Mouse (Mus musculus): ENCODE measurements around the gene Mtnr1b. TPM values are rescaled to one million over a fixed set of nuclear protein-coding genes. Genes with fewer than 3 reads are reported as not detected.
"Not testable (repeated sequence)": the region's sequence is repeated elsewhere in the genome, so short reads cannot be mapped to it uniquely, and the experiment has no call there.

Mtnr1b gene
- polyA plus RNA-seq, 1 experiment from 2014 or later, result not detected

DNA sequence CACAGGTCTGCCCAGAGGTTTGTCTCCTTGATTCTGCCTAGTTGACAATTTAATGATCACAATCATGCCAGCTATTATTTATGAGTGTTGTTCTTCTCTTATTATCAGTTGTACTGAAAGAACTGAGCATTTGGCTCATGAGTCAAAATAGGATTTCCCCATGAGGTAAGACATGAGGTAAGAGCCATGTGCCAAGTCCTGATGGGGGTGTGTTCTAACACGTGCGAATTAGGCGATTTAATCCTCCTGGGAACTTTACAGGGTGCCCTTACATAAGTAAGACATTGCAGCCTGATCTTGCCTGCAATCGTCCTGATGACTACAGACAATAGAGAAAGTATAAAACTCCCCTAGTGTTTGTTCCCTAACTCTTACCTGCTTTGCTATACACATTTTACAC is 4.9 kb downstream of the Mtnr1b start:
- WGBS, result 74% methylated on average over 4 of the region's 4 CpGs
- Histone ChIP-seq H3K27ac (no peak overlapping the region), H3K4me1 (replicated peaks) (peaks cover 10% of the 10 kb centered on the region; the same call in 1 of the 2 replicates), H3K4me3 (no peak overlapping the region), H3K9ac (no peak overlapping the region), H3K27me3 (peaks cover 5% of the 10 kb centered on the region; the same call in 1 of the 2 replicates), H3K4me2 (no peak overlapping the region), H3K36me3 (no peaks in the 10 kb centered on the region), H3K9me3 (no peaks in the 10 kb centered on the region)
- ATAC-seq (ENCODE audit: low FRiP score), result no peak

DNA sequence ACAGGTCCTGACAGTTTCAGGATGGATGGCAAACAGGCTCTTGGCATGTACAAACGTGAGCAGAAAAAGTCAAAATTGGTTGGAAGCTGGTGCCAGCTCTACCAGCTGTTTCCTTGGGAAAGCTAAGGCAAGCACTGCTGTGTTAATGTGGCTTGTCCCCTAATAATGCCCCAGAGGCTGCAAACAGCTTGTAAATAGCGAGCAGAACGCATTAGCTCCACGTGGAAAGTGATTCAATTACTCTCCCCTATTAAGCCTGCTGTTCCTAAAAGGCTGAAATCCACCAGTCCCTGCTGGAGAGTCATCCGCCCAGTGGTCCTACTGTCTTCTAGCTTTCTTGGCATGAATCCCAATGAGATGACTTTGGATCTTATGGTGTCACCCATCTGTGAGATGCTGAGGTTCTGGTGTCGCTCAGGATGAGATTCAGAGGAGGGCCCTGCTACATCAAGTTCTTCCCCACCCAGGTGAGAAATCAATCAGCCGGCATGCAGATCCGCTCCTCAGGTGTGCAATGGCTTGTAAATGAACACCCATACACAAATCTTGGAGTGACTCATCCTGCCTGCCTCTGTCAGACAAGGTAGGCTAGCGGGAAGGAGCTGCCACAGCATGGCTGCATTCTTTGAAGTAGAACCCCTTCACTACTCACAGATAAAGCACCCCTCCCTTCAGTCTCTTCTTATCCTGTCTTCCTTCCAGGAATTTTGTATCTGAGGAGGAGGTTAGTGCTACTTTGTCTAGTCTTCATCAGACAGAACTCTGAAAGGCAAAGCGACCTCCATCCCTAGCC is 7.9 kb downstream of the Mtnr1b start:
- H3K4me3 ChIP-seq, result no peak overlapping the region
- no peaks in the 10 kb centered on the region for H3K9me3 ChIP-seq
- H3K4me1 ChIP-seq (replicated peaks), result peaks cover 7% of the 10 kb centered on the region; the same call in 1 of the 2 replicates
- ATAC-seq (ENCODE audit: low FRiP score), result peak; percentile 80
- no peak overlapping the region for H3K9ac ChIP-seq
- no peaks in the 10 kb centered on the region for H3K27me3 ChIP-seq
- WGBS, result 72% methylated on average over 10 of the region's 10 CpGs
- no peak overlapping the region for H3K4me2 ChIP-seq
- no peaks in the 10 kb centered on the region for H3K36me3 ChIP-seq
- no peak overlapping the region; the same call in 1 of the 2 replicates for H3K27ac ChIP-seq

DNA sequence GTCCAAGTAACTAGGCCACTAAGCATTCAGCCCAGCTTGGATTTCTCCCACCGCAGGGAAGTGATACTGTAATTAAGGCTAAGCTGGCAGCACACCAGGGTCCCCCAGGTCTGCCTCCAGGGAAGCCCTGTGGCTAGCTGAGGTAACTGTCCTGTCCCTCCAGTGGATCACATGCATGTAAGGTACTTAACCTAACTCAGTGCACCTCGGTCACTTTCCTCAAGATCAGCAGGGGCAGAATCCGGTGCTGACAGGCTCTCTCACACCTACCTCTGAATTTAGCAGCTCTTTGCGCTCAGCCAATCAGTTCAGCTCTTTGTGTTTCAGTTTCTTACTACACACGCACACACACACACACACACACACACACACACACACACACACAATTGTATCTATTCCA is 13.0 kb downstream of the Mtnr1b start:
- Histone ChIP-seq H3K4me2 (no peak overlapping the region), H3K4me3 (no peak overlapping the region), H3K27me3 (no peaks in the 10 kb centered on the region), H3K9ac (no peak overlapping the region), H3K4me1 (replicated peaks) (peaks cover 7% of the 10 kb centered on the region; the same call in 1 of the 2 replicates), H3K36me3 (no peaks in the 10 kb centered on the region), H3K9me3 (no peaks in the 10 kb centered on the region), H3K27ac (no peak overlapping the region)
- no peak for ATAC-seq (ENCODE audit: low FRiP score)
- WGBS, result 80% methylated on average over 5 of the region's 5 CpGs

DNA sequence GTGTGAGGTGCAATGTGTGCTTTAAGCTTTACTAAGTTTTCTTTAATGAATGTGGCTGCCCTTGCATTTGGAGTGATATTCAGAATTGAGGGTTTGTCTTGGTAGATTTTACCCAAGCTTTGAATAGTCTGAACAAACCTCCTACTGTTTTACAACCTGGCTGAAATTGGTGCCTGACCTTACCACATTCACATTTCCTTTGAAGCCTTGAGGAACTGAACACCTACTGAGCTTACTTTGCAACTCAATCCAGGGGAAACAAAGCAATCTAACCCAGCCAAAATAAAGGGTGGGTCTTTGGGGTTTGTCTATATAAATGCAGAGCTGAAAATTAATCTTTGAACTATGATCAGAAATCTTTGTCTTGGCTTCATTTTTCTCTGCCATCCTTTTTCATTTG is 23.6 kb downstream of the Mtnr1b start:
- Histone ChIP-seq H3K36me3 (no peaks in the 10 kb centered on the region), H3K9me3 (no peaks in the 10 kb centered on the region; the same call in 1 of the 2 replicates), H3K4me1 (replicated peaks) (no peaks in the 10 kb centered on the region), H3K4me3 (no peak overlapping the region), H3K27ac (no peak overlapping the region), H3K9ac (no peak overlapping the region), H3K27me3 (no peaks in the 10 kb centered on the region), H3K4me2 (no peak overlapping the region)
- ATAC-seq (ENCODE audit: low FRiP score), result no peak

DNA sequence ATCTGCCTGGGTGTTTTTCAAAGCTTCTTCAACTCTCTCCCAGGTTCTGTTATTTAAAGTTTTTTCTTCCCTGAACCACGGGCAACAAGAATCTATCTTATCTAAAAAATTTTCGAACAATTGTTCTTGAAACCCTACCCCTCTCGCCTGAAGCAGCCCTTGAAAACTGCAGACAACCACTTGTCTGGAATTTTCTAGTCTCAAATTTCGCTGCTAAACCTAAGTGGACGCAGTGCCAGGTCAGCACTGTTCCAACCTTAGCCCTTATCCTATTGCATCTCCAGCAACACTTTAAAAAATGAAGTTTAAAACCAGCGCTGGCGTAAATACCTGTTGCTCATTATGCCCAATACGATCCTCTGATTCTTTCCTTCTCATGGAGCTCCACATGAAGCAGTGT is 29.0 kb downstream of the Mtnr1b start:
- H3K4me2 ChIP-seq, result no peak overlapping the region
- H3K9ac ChIP-seq, result no peak overlapping the region
- no peaks in the 10 kb centered on the region for H3K36me3 ChIP-seq
- H3K27me3 ChIP-seq, result no peaks in the 10 kb centered on the region
- no peak overlapping the region for H3K27ac ChIP-seq
- no peak overlapping the region for H3K4me3 ChIP-seq
- no peaks in the 10 kb centered on the region for H3K9me3 ChIP-seq
- no peak for ATAC-seq (ENCODE audit: low FRiP score)
- no peaks in the 10 kb centered on the region for H3K4me1 ChIP-seq (replicated peaks)
- 90% methylated on average over 8 of the region's 8 CpGs for WGBS

DNA sequence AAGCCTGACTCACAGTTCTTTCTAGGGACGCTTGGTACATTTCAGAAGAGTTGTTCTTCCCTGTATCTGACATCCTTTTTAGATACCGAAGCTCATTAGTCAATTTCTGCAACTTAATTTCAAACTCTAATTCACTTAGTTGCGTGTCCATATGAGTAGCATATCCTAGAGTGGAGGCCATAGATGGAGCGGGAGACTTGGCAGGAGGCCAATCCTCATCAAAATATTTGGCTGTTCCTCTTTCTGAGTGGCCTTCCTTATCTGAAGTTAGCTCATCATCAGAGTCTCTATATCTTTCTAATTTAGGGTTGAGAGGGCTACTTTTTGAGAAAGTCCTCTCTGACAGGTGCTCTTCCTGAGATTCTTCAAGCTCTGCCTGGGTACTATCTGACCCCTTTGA is 29.4 kb downstream of the Mtnr1b start:
- not testable (repeated sequence) for H3K4me2 ChIP-seq; H3K9me3 ChIP-seq; H3K4me3 ChIP-seq; H3K27ac ChIP-seq; H3K27me3 ChIP-seq; H3K9ac ChIP-seq; ATAC-seq (ENCODE audit: low FRiP score); H3K36me3 ChIP-seq; H3K4me1 ChIP-seq (replicated peaks)
- WGBS, result 85% methylated on average over 4 of the region's 4 CpGs

DNA sequence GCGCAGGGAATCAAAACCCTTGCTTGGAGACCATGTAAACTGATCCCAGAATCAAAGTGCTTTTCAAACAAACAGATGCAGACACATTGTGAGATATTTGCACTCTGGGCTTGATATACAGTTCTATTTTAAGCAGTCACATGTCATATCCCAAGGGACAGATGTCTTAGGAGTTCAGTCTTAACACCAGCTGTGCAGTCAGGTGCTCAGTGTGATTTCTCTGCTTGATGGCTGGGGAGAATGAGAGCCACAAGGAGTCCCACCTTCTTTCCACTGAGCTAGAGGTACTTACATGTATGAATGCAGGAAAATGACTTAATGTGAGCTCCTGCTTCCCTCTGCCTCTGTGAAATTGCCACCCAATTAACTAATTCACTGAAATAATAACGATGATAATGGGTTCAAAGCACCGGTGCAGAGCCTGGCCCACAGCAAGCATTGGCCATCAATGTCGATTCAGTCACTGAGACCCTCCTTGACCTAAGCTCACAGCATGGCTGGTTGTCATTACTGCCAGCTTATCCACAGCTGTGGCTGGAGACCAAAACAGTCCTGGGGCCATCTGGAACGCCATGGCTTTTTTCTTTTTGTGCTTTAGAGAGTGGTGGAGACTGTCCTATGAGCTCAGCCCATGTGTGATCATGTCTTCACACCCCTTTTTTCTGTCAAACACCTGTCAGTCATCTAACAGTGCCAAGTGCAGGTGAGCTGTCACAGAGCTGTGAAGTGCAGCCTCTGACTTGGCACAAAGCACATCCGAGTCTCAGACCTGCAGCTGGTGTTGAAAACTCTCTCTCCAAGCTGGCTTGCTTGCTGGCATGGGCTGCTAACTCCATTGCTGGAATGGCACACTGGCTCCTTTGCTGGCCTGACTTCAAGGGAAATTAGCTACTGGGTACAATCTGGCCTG is 61.1 kb downstream of the Mtnr1b start:
- H3K36me3 ChIP-seq, result no peaks in the 10 kb centered on the region
- H3K27me3 ChIP-seq, result no peaks in the 10 kb centered on the region
- H3K4me2 ChIP-seq, result no peak overlapping the region
- H3K9me3 ChIP-seq, result no peaks in the 10 kb centered on the region
- ATAC-seq (ENCODE audit: low FRiP score), result peak; percentile 79
- WGBS, result 71% methylated on average over 6 of the region's 6 CpGs
- no peak overlapping the region for H3K27ac ChIP-seq
- no peak overlapping the region for H3K4me3 ChIP-seq
- peaks cover 6% of the 10 kb centered on the region; the same call in 1 of the 2 replicates for H3K4me1 ChIP-seq (replicated peaks)
- no peak overlapping the region for H3K9ac ChIP-seq

DNA sequence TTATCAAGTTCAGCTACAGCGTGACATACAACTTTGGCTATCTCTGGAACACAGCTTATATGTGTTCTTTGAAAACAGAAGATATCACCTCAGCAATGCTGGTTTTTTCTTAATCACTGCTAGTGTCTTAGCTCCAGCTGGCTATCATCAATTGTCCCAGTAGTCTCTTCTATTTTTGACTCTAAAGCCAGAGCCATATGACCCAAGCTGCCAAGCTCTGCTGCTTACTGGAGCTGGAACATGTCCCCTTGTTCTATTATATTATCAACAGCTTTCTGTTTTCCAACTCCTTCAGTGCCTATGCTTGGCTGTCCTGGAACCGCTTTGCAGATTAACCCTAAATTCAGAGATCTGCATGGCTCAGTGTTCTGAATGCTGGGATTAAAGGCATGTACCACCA is 70.1 kb downstream of the Mtnr1b start:
- H3K27me3 ChIP-seq, result no peaks in the 10 kb centered on the region
- H3K9me3 ChIP-seq, result no peaks in the 10 kb centered on the region
- no peak overlapping the region for H3K27ac ChIP-seq
- H3K4me1 ChIP-seq (replicated peaks), result no peaks in the 10 kb centered on the region
- WGBS, result 89% methylated on average over 2 of the region's 2 CpGs
- H3K36me3 ChIP-seq, result no peaks in the 10 kb centered on the region
- no peak for ATAC-seq (ENCODE audit: low FRiP score)
- H3K4me3 ChIP-seq, result no peak overlapping the region
- no peak overlapping the region for H3K4me2 ChIP-seq
- no peak overlapping the region for H3K9ac ChIP-seq

DNA sequence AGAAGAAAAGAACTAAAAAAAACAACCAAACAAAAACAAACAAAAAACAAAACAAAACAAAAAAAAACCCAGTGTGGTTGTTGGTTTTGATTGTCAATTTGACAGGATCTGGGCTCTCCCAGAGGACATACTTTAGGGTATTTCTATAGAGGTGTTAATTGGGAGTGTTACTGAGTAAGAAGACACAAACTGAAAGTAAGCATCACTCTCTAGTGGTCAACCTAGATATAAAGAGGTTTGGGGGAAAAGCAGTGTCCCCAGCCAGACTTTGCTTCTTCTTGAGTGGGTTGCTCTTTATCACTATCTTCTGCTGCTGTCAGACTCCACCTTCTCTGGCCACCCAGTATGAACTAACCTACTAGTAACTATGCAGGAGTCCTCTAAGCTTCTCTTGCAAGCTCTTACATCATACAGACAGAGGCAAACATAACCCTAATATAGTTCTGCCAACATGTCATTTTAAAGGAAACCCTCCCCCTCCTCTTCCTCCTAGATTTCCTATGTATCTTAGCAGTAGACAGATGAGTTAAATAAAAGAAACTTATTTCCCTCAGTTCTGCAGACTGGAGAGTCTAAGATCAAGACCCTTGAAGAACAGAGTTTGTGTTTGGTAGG is 71.8 kb downstream of the Mtnr1b start:
- Histone ChIP-seq H3K27me3 (no peaks in the 10 kb centered on the region), H3K36me3 (no peaks in the 10 kb centered on the region), H3K9ac (no peak overlapping the region), H3K9me3 (no peaks in the 10 kb centered on the region), H3K27ac (no peak overlapping the region), H3K4me1 (replicated peaks) (no peaks in the 10 kb centered on the region), H3K4me3 (no peak overlapping the region), H3K4me2 (no peak overlapping the region)
- no peak for ATAC-seq (ENCODE audit: low FRiP score)

DNA sequence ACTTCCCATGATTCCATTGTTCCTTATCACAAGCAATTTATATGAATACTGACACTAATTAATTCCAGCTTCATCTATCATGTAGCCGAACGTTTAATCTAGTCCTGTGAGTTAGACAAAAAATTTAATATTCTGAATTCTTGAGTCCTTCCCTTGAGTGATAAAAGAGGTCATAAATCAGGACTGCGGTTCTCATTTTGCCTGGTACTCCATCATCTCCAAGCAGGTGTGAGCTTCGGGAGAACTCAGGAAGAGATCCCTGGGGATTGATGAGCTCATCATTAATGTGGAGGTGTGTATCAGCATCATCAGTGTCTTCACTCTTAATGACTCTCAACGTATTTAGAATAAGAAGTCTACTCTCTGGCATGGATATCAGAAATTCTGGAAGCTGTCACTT is 74.0 kb downstream of the Mtnr1b start:
- Histone ChIP-seq H3K4me1 (replicated peaks) (no peaks in the 10 kb centered on the region), H3K4me3 (no peak overlapping the region), H3K9me3 (no peaks in the 10 kb centered on the region), H3K4me2 (no peak overlapping the region), H3K27ac (no peak overlapping the region), H3K9ac (no peak overlapping the region), H3K36me3 (no peaks in the 10 kb centered on the region), H3K27me3 (no peaks in the 10 kb centered on the region)
- no peak for ATAC-seq (ENCODE audit: low FRiP score)
- WGBS, result 62% methylated on average over 5 of the region's 5 CpGs

DNA sequence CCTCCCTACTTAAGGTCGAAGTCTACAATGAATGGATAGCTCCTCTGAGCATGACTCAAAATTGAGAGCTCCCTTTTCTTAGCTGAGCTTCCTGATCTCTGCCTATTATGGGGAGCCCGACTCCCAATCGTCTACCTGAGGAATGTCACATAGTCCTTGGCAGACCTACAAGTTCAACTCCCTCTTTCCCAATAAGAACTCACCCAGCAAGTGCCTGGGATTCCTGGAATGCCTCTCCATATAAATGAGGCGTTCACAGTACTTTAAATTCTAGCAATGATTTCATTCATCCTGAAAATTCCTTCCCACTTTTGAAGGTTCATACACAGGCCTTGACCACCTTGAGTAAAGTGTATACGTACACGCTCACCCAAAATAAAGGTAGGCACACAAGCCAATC is 79.9 kb downstream of the Mtnr1b start:
- Histone ChIP-seq H3K4me2 (no peak overlapping the region), H3K4me1 (replicated peaks) (no peaks in the 10 kb centered on the region), H3K4me3 (no peak overlapping the region), H3K27ac (no peak overlapping the region), H3K27me3 (no peaks in the 10 kb centered on the region), H3K9me3 (no peaks in the 10 kb centered on the region), H3K9ac (no peak overlapping the region), H3K36me3 (no peaks in the 10 kb centered on the region)
- WGBS, result 91% methylated on average over 6 of the region's 6 CpGs
- ATAC-seq (ENCODE audit: low FRiP score), result no peak

DNA sequence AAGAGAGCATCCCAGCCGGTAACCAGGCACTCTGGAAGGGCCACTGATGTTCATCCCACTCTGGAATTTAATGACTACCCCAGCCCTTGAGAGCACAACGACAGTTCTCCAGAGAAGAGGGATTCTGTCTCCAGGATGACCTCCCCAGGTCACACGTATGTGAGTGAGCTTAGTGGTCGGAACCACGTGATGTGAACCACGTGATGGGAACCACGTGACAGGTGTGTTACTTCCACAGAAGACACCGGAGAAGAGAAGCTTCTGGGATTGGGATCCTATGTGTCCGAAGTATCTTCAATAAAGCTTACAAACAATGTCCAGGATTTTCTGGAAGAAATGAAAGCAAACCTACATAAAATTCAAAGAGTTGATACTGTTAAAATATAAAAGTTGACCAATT is 82.3 kb downstream of the Mtnr1b start:
- 93% methylated on average over 9 of the region's 9 CpGs for WGBS
- Histone ChIP-seq H3K9me3 (no peaks in the 10 kb centered on the region), H3K4me2 (no peak overlapping the region), H3K4me3 (no peak overlapping the region), H3K9ac (no peak overlapping the region), H3K4me1 (replicated peaks) (no peaks in the 10 kb centered on the region), H3K27ac (no peak overlapping the region), H3K36me3 (no peaks in the 10 kb centered on the region), H3K27me3 (no peaks in the 10 kb centered on the region)
- no peak for ATAC-seq (ENCODE audit: low FRiP score)

Data from hindbrain, embryonic 13.5 days (tissue).